Mouse (Mus musculus): ENCODE data around the gene Tekt3. TPM values are rescaled to one million over a fixed set of nuclear protein-coding genes. Genes with fewer than 3 reads are reported as not detected.

The Tekt3 gene
- total and polyA plus RNA-seq, 3 experiments = 0.11 TPM; not detected in 2

DNA sequence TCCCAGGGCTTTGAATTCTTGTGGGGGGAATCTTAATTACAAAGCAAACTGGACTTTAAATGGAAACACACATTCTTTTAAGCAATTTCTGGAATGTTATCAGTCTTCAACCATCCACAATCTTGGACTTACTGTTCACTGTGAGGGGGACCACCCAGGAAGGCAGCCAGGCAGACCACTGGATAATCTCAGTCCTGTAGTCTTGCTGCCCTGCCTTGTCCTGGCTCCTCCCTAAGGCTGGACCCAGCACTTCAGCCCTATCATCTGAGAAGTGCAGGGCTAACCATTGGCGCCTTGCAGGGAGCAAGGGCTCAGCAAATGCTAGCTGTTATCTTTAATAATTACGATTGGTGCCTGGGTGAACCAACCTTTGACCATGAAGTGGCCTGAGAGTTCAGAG lies 37.3 kb upstream of the Tekt3 start:
- no peak for ATAC-seq (ENCODE audit: extremely low read depth, insufficient number of reproducible peaks, low FRiP score, poor library complexity, severe bottlenecking)

GRCm38 (mm10) chr11:63025476-63025875 lies 36.0 kb upstream of the Tekt3 start:
- ATAC-seq (ENCODE audit: extremely low read depth, insufficient number of reproducible peaks, low FRiP score, poor library complexity, severe bottlenecking) = no peak
- Histone ChIP-seq H3K9me3 (replicated peaks) (0 out of 2 replicates have a peak, but pooled peaks cover 2% of the 10 kb centered on the region), H3K27me3 (ENCODE audit: insufficient read depth, low read length) (no peaks in the 10 kb centered on the region), H3K36me3 (replicated peaks) (no peaks in the 10 kb centered on the region), H3K4me1 (ENCODE audit: insufficient read depth, low read depth, low read length) (no peaks in the 10 kb centered on the region), H3K4me3 (ENCODE audit: low read depth, low read length) (no peak overlapping the region)
- TF ChIP-seq GATA1 (IDR thresholded peaks at IDR 0.05; ENCODE audit: borderline replicate concordance, low read length) (no peak), GATA2 (IDR thresholded peaks at IDR 0.05; ENCODE audit: borderline replicate concordance, low read depth, low read length) (no peak), TAL1 (conservative IDR thresholded peaks at IDR 0.05; ENCODE audit: low read depth, low read length) (no peak), POLR2AphosphoS5 (IDR thresholded peaks at IDR 0.05; ENCODE audit: insufficient replicate concordance, low read depth, low read length) (no peak), CTCF (IDR thresholded peaks at IDR 0.05; ENCODE audit: low read depth, low read length) (no peak)
- DNase-seq (ENCODE audit: low spot score) = no peak

More for the DNA sequence above, 37.3 kb upstream of the Tekt3 start:
- TF ChIP-seq CTCF (IDR thresholded peaks at IDR 0.05; ENCODE audit: low read depth, low read length) (no peak), GATA2 (IDR thresholded peaks at IDR 0.05; ENCODE audit: borderline replicate concordance, low read depth, low read length) (no peak), TAL1 (conservative IDR thresholded peaks at IDR 0.05; ENCODE audit: low read depth, low read length) (no peak), GATA1 (IDR thresholded peaks at IDR 0.05; ENCODE audit: borderline replicate concordance, low read length) (no peak), POLR2AphosphoS5 (IDR thresholded peaks at IDR 0.05; ENCODE audit: insufficient replicate concordance, low read depth, low read length) (no peak)
- 0 out of 2 replicates have a peak, but pooled peaks cover 2% of the 10 kb centered on the region for H3K9me3 ChIP-seq (replicated peaks)
- H3K27me3 ChIP-seq (ENCODE audit: insufficient read depth, low read length) = no peaks in the 10 kb centered on the region
- no peaks in the 10 kb centered on the region for H3K4me1 ChIP-seq (ENCODE audit: insufficient read depth, low read depth, low read length)
- DNase-seq (ENCODE audit: low spot score) = no peak
- no peaks in the 10 kb centered on the region for H3K36me3 ChIP-seq (replicated peaks)
- no peak overlapping the region for H3K4me3 ChIP-seq (ENCODE audit: low read depth, low read length)

- no peak for DNase-seq (ENCODE audit: low spot score)
- ATAC-seq (ENCODE audit: extremely low read depth, insufficient number of reproducible peaks, low FRiP score, poor library complexity, severe bottlenecking) = no peak
- Histone ChIP-seq H3K36me3 (replicated peaks) (no peaks in the 10 kb centered on the region), H3K27me3 (ENCODE audit: insufficient read depth, low read length) (no peaks in the 10 kb centered on the region), H3K4me3 (ENCODE audit: low read depth, low read length) (no peak overlapping the region), H3K4me1 (ENCODE audit: insufficient read depth, low read depth, low read length) (no peaks in the 10 kb centered on the region), H3K9me3 (replicated peaks) (0 out of 2 replicates have a peak, but pooled peaks cover 2% of the 10 kb centered on the region)
- TF ChIP-seq TAL1 (conservative IDR thresholded peaks at IDR 0.05; ENCODE audit: low read depth, low read length) = no peak
- TF ChIP-seq CTCF (IDR thresholded peaks at IDR 0.05; ENCODE audit: low read depth, low read length) = no peak
- TF ChIP-seq GATA1 (IDR thresholded peaks at IDR 0.05; ENCODE audit: borderline replicate concordance, low read length) = no peak
- TF ChIP-seq GATA2 (IDR thresholded peaks at IDR 0.05; ENCODE audit: borderline replicate concordance, low read depth, low read length) = no peak
- no peak for TF ChIP-seq POLR2AphosphoS5 (IDR thresholded peaks at IDR 0.05; ENCODE audit: insufficient replicate concordance, low read depth, low read length)
These were observed 34.8 kb upstream of the Tekt3 start for GRCm38 (mm10) chr11:63026651-63027141.

- Histone ChIP-seq H3K4me1 (ENCODE audit: insufficient read depth, low read depth, low read length) (no peaks in the 10 kb centered on the region), H3K36me3 (replicated peaks) (no peaks in the 10 kb centered on the region), H3K27me3 (ENCODE audit: insufficient read depth, low read length) (no peaks in the 10 kb centered on the region), H3K9me3 (replicated peaks) (0 out of 2 replicates have a peak, but pooled peaks cover 2% of the 10 kb centered on the region), H3K4me3 (ENCODE audit: low read depth, low read length) (no peak overlapping the region)
- DNase-seq (ENCODE audit: low spot score) (no peak), ATAC-seq (ENCODE audit: extremely low read depth, insufficient number of reproducible peaks, low FRiP score, poor library complexity, severe bottlenecking) (no peak)
- TF ChIP-seq GATA1 (IDR thresholded peaks at IDR 0.05; ENCODE audit: borderline replicate concordance, low read length) = no peak
- TF ChIP-seq CTCF (IDR thresholded peaks at IDR 0.05; ENCODE audit: low read depth, low read length) = no peak
- TF ChIP-seq TAL1 (conservative IDR thresholded peaks at IDR 0.05; ENCODE audit: low read depth, low read length) = no peak
- TF ChIP-seq POLR2AphosphoS5 (IDR thresholded peaks at IDR 0.05; ENCODE audit: insufficient replicate concordance, low read depth, low read length) = no peak
- no peak for TF ChIP-seq GATA2 (IDR thresholded peaks at IDR 0.05; ENCODE audit: borderline replicate concordance, low read depth, low read length)
These were observed 33.3 kb upstream of the Tekt3 start for GRCm38 (mm10) chr11:63028131-63028530.

- H3K27me3 ChIP-seq (ENCODE audit: insufficient read depth, low read length) = no peaks in the 10 kb centered on the region
- 0 out of 2 replicates have a peak, but pooled peaks cover 2% of the 10 kb centered on the region for H3K9me3 ChIP-seq (replicated peaks)
- DNase-seq (ENCODE audit: low spot score) (no peak), ATAC-seq (ENCODE audit: extremely low read depth, insufficient number of reproducible peaks, low FRiP score, poor library complexity, severe bottlenecking) (no peak)
- H3K4me3 ChIP-seq (ENCODE audit: low read depth, low read length) = no peak overlapping the region
- no peaks in the 10 kb centered on the region for H3K36me3 ChIP-seq (replicated peaks)
- no peaks in the 10 kb centered on the region for H3K4me1 ChIP-seq (ENCODE audit: insufficient read depth, low read depth, low read length)
- TF ChIP-seq GATA1 (IDR thresholded peaks at IDR 0.05; ENCODE audit: borderline replicate concordance, low read length) = no peak
These were observed 32.2 kb upstream of the Tekt3 start for GRCm38 (mm10) chr11:63029148-63029714.

DNA sequence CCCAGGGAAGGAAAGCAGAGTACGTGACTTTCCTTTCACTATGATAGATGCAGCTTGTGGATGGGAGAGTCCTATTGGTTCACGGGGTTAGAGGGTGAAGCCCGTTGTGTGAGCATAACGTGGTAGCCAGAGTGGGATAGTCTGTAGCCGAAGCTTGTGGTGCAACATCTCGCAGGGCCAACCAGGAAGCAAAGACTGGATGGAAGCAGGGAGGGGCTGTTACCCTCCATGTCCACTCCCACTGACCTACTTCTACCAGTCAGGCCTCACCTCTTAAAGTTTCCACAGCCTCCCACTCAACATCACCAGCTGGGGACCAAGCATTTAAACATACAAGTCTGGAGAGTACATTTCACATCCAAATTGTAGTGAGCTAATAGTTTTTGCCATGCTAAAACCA lies 31.7 kb upstream of the Tekt3 start:
- ATAC-seq (ENCODE audit: extremely low read depth, insufficient number of reproducible peaks, low FRiP score, poor library complexity, severe bottlenecking) (no peak), DNase-seq (ENCODE audit: low spot score) (no peak)
- Histone ChIP-seq H3K4me1 (ENCODE audit: insufficient read depth, low read depth, low read length) (no peaks in the 10 kb centered on the region), H3K36me3 (replicated peaks) (no peaks in the 10 kb centered on the region), H3K27me3 (ENCODE audit: insufficient read depth, low read length) (no peaks in the 10 kb centered on the region), H3K4me3 (ENCODE audit: low read depth, low read length) (no peak overlapping the region), H3K9me3 (replicated peaks) (0 out of 2 replicates have a peak, but pooled peaks cover 2% of the 10 kb centered on the region)
- TF ChIP-seq GATA1 (IDR thresholded peaks at IDR 0.05; ENCODE audit: borderline replicate concordance, low read length) = no peak
- TF ChIP-seq CTCF (IDR thresholded peaks at IDR 0.05; ENCODE audit: low read depth, low read length) = no peak
- TF ChIP-seq GATA2 (IDR thresholded peaks at IDR 0.05; ENCODE audit: borderline replicate concordance, low read depth, low read length) = no peak
- TF ChIP-seq TAL1 (conservative IDR thresholded peaks at IDR 0.05; ENCODE audit: low read depth, low read length) = no peak
- TF ChIP-seq POLR2AphosphoS5 (IDR thresholded peaks at IDR 0.05; ENCODE audit: insufficient replicate concordance, low read depth, low read length) = no peak

Data from G1E (cell line).